Mouse (Mus musculus): ENCODE data around the gene Epb41l4b. TPM values are rescaled to one million over a fixed set of nuclear protein-coding genes. Genes with fewer than 3 reads are reported as not detected.
A peak's percentile ranks its signal among the peaks of the same experiment; 100 is the strongest.

Gene Epb41l4b
- polyA plus RNA-seq (2015; fragmentation: Nextera tagmentation; extraction: Ambion mirVana): 2.0 and 2.5 TPM in 2 replicates

DNA sequence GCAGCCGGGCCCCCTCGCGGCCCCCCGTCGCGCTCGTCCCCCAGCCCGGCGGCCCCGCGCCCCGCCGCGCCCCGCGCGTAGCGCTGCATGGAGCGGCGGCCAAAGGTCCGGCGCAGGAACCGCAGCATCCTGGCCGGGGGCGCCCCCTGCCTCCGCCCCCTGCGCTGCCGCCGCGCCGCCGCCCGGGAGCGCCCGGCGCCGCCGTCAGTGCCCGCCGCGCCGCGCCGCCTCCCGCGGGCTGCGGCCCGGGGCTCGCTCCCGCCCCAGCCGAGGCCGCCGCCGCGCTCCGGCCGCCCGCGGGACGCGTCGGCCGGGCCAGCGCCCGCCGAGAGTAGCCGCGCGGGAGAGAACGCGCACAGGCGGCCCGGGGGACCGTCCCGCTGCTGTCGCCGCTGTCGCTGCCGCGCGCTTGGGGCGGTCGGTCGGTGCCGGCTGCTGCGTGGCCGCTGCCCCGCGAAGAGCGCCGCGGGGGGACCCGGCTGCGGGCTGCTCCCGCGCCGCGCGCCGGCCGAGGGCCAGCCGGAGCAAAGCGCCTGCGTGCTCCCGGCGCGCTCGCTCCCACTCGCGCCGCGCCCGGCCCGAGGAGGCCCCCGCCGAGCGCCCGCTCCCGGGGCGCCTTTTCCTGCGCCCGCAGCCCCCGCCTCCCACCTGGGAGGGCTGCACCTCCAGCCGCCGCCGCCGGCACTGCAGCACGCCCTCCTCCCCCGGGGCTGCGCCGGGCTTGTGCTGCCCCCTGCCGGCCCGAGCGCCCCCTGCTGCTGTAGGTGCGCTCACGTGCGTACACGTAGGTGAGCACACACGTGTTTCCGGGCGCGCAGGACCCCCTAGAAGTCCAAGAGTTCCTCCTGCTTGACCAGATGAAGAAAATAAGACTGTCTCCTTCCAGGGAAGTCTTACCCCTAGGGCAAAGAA is at the start of gene Epb41l4b:
Epb41l4b (minus strand) TSS at position 412 of the 912 bp plus-strand sequence.
- H3K4me3 ChIP-seq (ENCODE audit: low read length): peak within 1 kb of the TSS; percentile 65
- H3K9ac ChIP-seq (replicated peaks; ENCODE audit: low read length): peak within 1 kb of the TSS; percentile 77
- H3K4me1 ChIP-seq (ENCODE audit: insufficient read depth, low read length): peaks cover 43% of the 10 kb centered on the region
- WGBS: under 1% methylated on average over 74 of the region's 142 CpGs
- no peaks in the 10 kb centered on the region for H3K36me3 ChIP-seq (ENCODE audit: insufficient read depth, low read length)
- peak within 1 kb of the TSS; percentile 93 for H3K4me2 ChIP-seq (replicated peaks; ENCODE audit: low read depth, low read length)
- H3K27ac ChIP-seq (ENCODE audit: low read length): peak within 1 kb of the TSS; percentile 14; the same call in 1 of the 2 replicates
- H3K9me3 ChIP-seq (ENCODE audit: low read length): no peaks in the 10 kb centered on the region
- ATAC-seq (ENCODE audit: low FRiP score, low TSS enrichment): peak; percentile 85
- H3K27me3 ChIP-seq (ENCODE audit: insufficient read depth, low read length): peaks cover 27% of the 10 kb centered on the region

GRCm38 (mm10) chr4:57191543-57192283 is 48.5 kb upstream of the Epb41l4b start:
- Histone ChIP-seq H3K4me1 (ENCODE audit: insufficient read depth, low read length) (no peaks in the 10 kb centered on the region), H3K36me3 (ENCODE audit: insufficient read depth, low read length) (0 out of 2 replicates have a peak, but pooled peaks cover 15% of the 10 kb centered on the region), H3K4me2 (replicated peaks; ENCODE audit: low read depth, low read length) (no peak overlapping the region), H3K9me3 (ENCODE audit: low read length) (no peaks in the 10 kb centered on the region), H3K4me3 (ENCODE audit: low read length) (no peak overlapping the region), H3K27ac (ENCODE audit: low read length) (no peak overlapping the region), H3K27me3 (ENCODE audit: insufficient read depth, low read length) (no peaks in the 10 kb centered on the region), H3K9ac (replicated peaks; ENCODE audit: low read length) (no peak overlapping the region)
- 71% methylated on average over 9 of the region's 9 CpGs for WGBS
- ATAC-seq (ENCODE audit: low FRiP score, low TSS enrichment): no peak

DNA sequence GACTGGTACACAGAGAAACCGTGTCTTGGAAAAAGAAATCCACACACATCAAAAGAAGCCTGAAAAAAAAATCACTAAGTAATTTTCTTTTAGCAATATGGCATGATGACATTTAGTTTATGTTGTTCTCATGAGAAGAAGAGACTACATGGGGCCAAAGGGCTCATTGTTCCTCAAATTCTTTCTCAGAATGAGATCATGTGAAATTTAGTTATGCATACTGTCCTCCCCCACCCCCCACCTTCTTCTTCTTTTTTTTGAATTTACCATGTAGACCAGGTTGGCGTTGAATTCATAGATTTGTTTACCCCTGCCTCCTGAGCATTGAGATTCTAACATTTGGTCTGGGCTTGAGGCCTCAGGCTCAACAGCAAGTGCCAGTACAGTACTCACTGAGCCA is 46.6 kb upstream of the Epb41l4b start:
- Histone ChIP-seq H3K4me2 (replicated peaks; ENCODE audit: low read depth, low read length) (no peak overlapping the region), H3K4me1 (ENCODE audit: insufficient read depth, low read length) (peaks cover 11% of the 10 kb centered on the region)

GRCm38 (mm10) chr4:57186035-57186434 is 42.8 kb upstream of the Epb41l4b start:
- Histone ChIP-seq H3K9ac (replicated peaks; ENCODE audit: low read length) (no peak overlapping the region), H3K4me1 (ENCODE audit: insufficient read depth, low read length) (peaks cover 11% of the 10 kb centered on the region), H3K36me3 (ENCODE audit: insufficient read depth, low read length) (no peaks in the 10 kb centered on the region), H3K27me3 (ENCODE audit: insufficient read depth, low read length) (no peaks in the 10 kb centered on the region), H3K4me3 (ENCODE audit: low read length) (no peak overlapping the region), H3K4me2 (replicated peaks; ENCODE audit: low read depth, low read length) (no peak overlapping the region), H3K27ac (ENCODE audit: low read length) (no peak overlapping the region), H3K9me3 (ENCODE audit: low read length) (no peaks in the 10 kb centered on the region)
- 11% methylated on average over 6 of the region's 6 CpGs for WGBS
- ATAC-seq (ENCODE audit: low FRiP score, low TSS enrichment): no peak

More for the DNA sequence above, 46.6 kb upstream of the Epb41l4b start:
- H3K4me3 ChIP-seq (ENCODE audit: low read length): no peak overlapping the region
- 0 out of 2 replicates have a peak, but pooled peaks cover 5% of the 10 kb centered on the region for H3K36me3 ChIP-seq (ENCODE audit: insufficient read depth, low read length)
- H3K27ac ChIP-seq (ENCODE audit: low read length): no peak overlapping the region
- 91% methylated on average over 2 of the region's 2 CpGs for WGBS
- H3K9ac ChIP-seq (replicated peaks; ENCODE audit: low read length): no peak overlapping the region
- H3K27me3 ChIP-seq (ENCODE audit: insufficient read depth, low read length): no peaks in the 10 kb centered on the region
- no peaks in the 10 kb centered on the region for H3K9me3 ChIP-seq (ENCODE audit: low read length)
- ATAC-seq (ENCODE audit: low FRiP score, low TSS enrichment): no peak

DNA sequence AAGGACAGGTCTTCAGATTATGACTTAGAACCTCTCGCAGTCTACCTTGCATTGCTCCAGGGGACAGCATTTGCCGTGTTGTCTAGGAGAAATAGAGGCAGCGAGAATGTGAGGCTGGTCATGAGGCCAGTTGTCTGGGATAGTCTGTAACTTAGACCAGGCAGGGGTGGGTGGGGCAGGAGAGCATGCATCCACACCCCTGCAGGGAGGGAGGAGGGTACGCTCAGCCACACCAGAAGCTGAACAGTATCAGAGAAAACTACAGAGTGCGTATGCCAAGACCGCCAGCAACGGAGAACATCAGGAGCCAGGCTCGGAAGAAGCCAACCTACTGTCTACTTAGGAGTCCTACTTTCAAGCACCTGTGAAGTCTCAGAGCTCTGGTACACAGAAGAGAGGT is 42.2 kb upstream of the Epb41l4b start:
- peak; percentile 56; the same call in 1 of the 2 replicates for ATAC-seq (ENCODE audit: low FRiP score, low TSS enrichment)
- 73% methylated on average over 8 of the region's 8 CpGs for WGBS
- H3K9ac ChIP-seq (replicated peaks; ENCODE audit: low read length): no peak overlapping the region
- H3K36me3 ChIP-seq (ENCODE audit: insufficient read depth, low read length): no peaks in the 10 kb centered on the region
- no peaks in the 10 kb centered on the region for H3K9me3 ChIP-seq (ENCODE audit: low read length)
- H3K27me3 ChIP-seq (ENCODE audit: insufficient read depth, low read length): no peaks in the 10 kb centered on the region
- H3K27ac ChIP-seq (ENCODE audit: low read length): no peak overlapping the region
- H3K4me1 ChIP-seq (ENCODE audit: insufficient read depth, low read length): peaks cover 11% of the 10 kb centered on the region
- H3K4me2 ChIP-seq (replicated peaks; ENCODE audit: low read depth, low read length): no peak overlapping the region
- H3K4me3 ChIP-seq (ENCODE audit: low read length): no peak overlapping the region

- H3K4me2 ChIP-seq (replicated peaks; ENCODE audit: low read depth, low read length): no peak overlapping the region
- H3K27me3 ChIP-seq (ENCODE audit: insufficient read depth, low read length): no peaks in the 10 kb centered on the region
- 0 out of 2 replicates have a peak, but pooled peaks have one; percentile 55 for ATAC-seq (ENCODE audit: low FRiP score, low TSS enrichment)
- no peak overlapping the region for H3K4me3 ChIP-seq (ENCODE audit: low read length)
- H3K27ac ChIP-seq (ENCODE audit: low read length): no peak overlapping the region
- WGBS: 34% methylated on average over 4 of the region's 4 CpGs
- no peak overlapping the region for H3K9ac ChIP-seq (replicated peaks; ENCODE audit: low read length)
- no peaks in the 10 kb centered on the region for H3K36me3 ChIP-seq (ENCODE audit: insufficient read depth, low read length)
- H3K4me1 ChIP-seq (ENCODE audit: insufficient read depth, low read length): peaks cover 11% of the 10 kb centered on the region
- no peaks in the 10 kb centered on the region for H3K9me3 ChIP-seq (ENCODE audit: low read length)
Measured at GRCm38 (mm10) chr4:57183493-57183892, 40.3 kb upstream of the Epb41l4b start.

GRCm38 (mm10) chr4:57181538-57181937 is 38.3 kb upstream of the Epb41l4b start:
- Histone ChIP-seq H3K4me3 (ENCODE audit: low read length) (no peak overlapping the region), H3K27me3 (ENCODE audit: insufficient read depth, low read length) (no peaks in the 10 kb centered on the region), H3K4me2 (replicated peaks; ENCODE audit: low read depth, low read length) (no peak overlapping the region), H3K36me3 (ENCODE audit: insufficient read depth, low read length) (no peaks in the 10 kb centered on the region), H3K9ac (replicated peaks; ENCODE audit: low read length) (no peak overlapping the region), H3K4me1 (ENCODE audit: insufficient read depth, low read length) (peaks cover 10% of the 10 kb centered on the region), H3K9me3 (ENCODE audit: low read length) (no peaks in the 10 kb centered on the region), H3K27ac (ENCODE audit: low read length) (no peak overlapping the region)
- no peak for ATAC-seq (ENCODE audit: low FRiP score, low TSS enrichment)
- 69% methylated on average over 1 of the region's 1 CpGs for WGBS

- H3K9ac ChIP-seq (replicated peaks; ENCODE audit: low read length): no peak overlapping the region
- no peaks in the 10 kb centered on the region for H3K36me3 ChIP-seq (ENCODE audit: insufficient read depth, low read length)
- no peak overlapping the region for H3K4me3 ChIP-seq (ENCODE audit: low read length)
- no peaks in the 10 kb centered on the region for H3K9me3 ChIP-seq (ENCODE audit: low read length)
- H3K4me2 ChIP-seq (replicated peaks; ENCODE audit: low read depth, low read length): no peak overlapping the region
- WGBS: 72% methylated on average over 4 of the region's 4 CpGs
- H3K4me1 ChIP-seq (ENCODE audit: insufficient read depth, low read length): peaks cover 5% of the 10 kb centered on the region; the same call in 1 of the 2 replicates
- no peaks in the 10 kb centered on the region for H3K27me3 ChIP-seq (ENCODE audit: insufficient read depth, low read length)
- ATAC-seq (ENCODE audit: low FRiP score, low TSS enrichment): no peak
- H3K27ac ChIP-seq (ENCODE audit: low read length): no peak overlapping the region
Measured at GRCm38 (mm10) chr4:57178881-57179280, 35.6 kb upstream of the Epb41l4b start.

- Histone ChIP-seq H3K4me2 (replicated peaks; ENCODE audit: low read depth, low read length) (no peak overlapping the region), H3K4me1 (ENCODE audit: insufficient read depth, low read length) (peaks cover 9% of the 10 kb centered on the region; the same call in 1 of the 2 replicates), H3K4me3 (ENCODE audit: low read length) (no peak overlapping the region), H3K27me3 (ENCODE audit: insufficient read depth, low read length) (no peaks in the 10 kb centered on the region), H3K9me3 (ENCODE audit: low read length) (no peaks in the 10 kb centered on the region), H3K36me3 (ENCODE audit: insufficient read depth, low read length) (no peaks in the 10 kb centered on the region), H3K9ac (replicated peaks; ENCODE audit: low read length) (no peak overlapping the region), H3K27ac (ENCODE audit: low read length) (no peak overlapping the region)
- 34% methylated on average over 10 of the region's 10 CpGs for WGBS
- no peak; the same call in 1 of the 2 replicates for ATAC-seq (ENCODE audit: low FRiP score, low TSS enrichment)
Measured at GRCm38 (mm10) chr4:57175329-57175728, 32.1 kb upstream of the Epb41l4b start.
